Mouse (Mus musculus): ENCODE results near the gene Pdss2.

Pdss2 gene

DNA sequence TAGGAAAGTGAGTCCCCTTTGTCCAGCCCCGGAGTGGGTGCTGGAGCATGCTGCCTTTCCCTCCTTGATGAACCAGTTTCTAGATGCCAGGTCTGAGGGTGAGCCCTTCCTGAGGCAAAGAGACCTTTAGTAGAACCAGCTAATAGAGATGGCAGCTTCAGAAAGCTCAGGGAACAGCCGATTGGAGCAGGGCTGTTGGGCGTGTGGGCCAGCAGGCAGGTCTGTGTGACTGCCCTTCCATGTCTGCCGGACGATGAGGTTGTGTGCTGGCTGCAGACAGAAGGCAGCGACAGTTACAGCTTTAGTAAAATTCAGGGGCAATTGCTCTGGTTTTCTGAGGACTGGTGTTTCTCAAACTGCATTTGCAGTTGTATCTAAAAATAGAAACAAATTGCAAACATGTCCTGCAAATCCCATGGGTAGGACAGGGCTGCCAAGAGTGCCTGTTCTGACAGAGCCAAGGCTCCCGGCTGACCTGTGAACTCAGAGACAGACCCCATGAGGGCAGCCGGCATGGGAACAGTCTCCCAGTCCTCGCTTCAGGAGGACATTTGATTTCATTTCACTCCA, 262.2 kb downstream of the Pdss2 start:
- DNase-seq (ENCODE audit: low spot score): no peak

DNA sequence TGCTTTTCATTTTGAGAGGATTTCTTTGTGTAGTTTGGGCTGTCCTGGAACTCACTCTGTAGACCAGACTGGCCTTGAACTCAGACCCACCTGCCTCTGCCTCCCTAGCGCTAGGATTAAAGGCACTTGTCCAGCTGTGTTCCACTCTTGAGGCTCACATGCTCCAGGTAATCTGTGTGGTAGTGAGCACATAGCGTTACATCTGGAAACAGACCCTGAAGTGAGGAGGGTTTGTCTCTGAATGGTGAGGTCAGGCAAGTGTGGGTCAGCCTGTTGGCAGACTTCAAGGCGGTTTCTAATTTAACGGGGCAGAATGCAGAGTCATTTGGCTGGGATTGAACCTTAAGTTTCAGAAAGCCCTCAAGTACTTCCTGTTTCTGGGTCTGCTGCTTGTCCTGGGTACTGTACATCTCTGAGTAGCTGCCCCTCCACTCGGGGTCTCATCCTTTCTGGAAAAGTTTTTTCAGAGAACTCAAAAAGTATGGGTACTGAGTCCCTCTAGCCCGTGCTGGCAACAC, 264.5 kb downstream of the Pdss2 start:
- no peak for DNase-seq (ENCODE audit: low spot score)

DNA sequence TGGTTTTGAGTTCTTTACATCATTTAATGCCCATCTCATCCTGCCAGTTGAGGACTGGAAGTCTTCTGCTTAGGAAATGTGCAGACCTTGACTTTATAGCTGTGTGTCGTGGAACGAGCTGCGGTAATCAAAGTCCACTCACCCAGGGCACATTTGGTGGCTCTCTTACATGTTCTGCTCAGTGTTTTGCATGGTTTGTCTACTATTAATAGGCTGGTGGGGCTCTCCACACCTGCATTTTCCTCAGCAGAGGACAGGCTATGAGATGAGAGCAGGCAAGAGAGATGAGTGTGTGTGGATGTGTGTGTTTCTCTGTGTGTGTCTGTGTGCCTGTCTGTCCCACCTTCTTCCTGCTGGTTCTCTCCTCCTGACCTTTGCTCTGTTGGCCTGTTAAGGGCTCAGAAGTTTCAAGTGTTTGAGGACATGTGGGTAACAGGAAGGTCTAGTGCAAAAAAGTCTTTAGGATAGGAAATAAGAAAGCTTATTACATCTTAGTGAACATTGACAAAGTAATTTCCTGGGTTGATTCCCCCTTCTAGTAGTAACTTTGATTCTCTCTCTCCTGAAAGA, 266.2 kb downstream of the Pdss2 start:
- DNase-seq (ENCODE audit: low spot score): no peak

DNA sequence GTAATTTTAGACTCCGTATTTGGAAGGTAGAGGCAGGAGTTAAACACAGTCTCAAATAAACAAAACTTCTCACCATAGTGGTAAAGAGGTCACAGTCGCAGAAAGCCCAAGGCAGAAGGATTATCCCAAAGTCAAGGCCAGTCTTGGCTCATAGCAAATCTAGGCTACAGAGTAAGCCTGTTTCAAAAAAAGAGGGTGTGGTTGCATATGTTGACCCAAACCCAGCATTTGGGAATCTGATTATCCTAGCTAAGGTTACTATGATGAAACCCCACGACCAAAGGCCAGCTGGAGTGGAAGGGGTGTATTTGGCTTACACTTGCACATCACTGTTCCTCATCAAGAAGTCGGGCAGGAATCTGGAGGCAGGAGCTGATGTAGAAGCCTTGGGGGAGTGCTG, 267.0 kb downstream of the Pdss2 start:
- DNase-seq (ENCODE audit: low spot score): no peak

DNA sequence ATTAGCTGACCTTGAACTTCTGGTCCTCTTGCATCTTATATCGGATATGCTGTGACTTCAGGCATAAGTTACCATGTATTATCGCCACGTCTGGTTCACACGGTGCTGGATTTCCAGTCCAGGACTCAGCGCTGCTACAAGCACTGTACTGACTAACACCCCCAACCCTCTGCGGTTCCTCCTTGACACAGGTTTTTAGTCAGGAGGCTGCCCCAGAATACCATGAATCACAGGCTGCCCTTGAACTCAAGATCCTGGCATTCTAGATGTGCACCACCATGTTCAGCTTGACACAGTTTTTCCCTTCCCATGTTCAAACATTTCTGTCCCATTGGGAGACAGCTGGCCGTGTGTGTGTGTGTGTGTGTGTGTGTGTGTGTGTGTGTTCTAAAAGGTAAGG, 267.9 kb downstream of the Pdss2 start:
- no peak for DNase-seq (ENCODE audit: low spot score)

DNA sequence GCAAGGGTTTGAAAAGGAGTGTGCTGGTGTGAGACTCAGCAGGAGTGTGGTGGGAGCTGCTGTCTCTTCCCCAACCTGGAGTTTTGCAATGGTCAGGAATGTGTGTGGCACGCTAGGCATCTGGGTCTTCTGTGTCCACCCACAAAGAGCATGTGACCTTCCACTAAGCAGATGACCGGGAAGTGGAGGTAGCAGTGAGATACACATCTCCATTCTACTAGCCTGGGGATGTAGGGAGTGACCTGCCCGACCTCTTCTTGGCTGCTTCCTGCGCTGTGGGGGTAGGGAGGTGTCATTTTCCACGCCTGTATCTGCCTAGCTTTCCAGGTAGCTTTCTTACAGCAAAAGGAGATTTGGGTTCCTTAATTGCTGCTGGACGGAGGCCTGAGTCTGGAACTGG, 268.3 kb downstream of the Pdss2 start:
- DNase-seq (ENCODE audit: low spot score): no peak

DNA sequence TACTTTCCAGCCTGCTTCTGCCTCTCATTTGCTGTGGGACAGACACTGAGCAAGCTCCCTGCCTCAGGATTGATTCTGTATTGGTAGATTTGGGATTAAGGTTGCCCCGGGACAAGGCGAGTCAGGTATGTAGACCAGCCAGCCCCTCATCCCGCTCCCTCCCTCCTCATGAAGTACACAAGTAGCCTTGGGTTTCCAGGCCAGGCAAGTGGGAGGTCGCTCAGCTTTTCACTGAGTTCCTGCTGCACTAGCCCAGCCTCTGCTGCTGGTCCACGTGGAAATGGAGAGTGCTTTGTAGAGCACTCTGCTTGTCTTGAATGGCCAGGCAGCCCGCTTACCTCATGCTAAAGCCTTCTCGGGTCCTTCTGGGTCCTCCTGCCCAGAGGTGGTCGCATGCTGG, 268.7 kb downstream of the Pdss2 start:
- no peak for DNase-seq (ENCODE audit: low spot score)

DNA sequence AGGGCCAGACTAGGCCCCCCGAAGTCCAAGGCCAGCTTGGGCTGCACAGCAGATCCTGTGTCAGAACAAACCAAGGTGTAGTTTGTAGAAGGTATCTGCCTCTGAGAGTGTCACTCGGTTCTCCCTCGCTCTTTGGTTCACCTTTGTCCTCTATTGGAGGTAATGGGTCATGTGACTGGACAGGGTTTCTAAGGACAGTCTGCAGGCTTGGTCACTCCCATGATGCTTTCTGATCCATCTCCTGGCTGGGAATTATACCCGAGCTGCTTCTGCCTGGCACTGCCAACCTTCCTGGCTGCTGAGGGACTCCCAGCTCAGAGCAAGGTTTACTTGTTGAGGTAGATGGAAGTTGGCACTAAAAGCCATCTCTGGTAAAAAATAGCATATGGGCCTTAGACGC, 269.6 kb downstream of the Pdss2 start:
- no peak for DNase-seq (ENCODE audit: low spot score)

DNA sequence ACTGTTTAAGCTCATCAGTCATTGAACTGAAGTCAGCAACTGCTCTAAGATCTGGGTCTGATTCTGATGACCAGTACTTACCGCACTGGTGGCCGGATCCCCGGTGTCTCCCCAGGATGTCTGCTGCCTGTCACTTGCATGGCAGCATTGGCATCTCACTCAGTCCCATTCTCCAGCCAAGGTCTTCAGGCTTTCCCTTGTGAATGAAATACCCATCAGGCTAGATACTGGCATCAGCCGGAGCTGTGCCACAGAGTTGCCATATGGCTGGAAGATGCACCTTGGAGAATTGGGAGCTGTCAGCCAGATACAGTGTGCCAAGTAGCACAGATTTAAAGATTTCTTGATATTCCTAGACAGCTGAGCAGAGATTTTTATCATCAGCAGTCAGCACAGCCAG, 281.3 kb downstream of the Pdss2 start:
- DNase-seq (ENCODE audit: low spot score): no peak

DNA sequence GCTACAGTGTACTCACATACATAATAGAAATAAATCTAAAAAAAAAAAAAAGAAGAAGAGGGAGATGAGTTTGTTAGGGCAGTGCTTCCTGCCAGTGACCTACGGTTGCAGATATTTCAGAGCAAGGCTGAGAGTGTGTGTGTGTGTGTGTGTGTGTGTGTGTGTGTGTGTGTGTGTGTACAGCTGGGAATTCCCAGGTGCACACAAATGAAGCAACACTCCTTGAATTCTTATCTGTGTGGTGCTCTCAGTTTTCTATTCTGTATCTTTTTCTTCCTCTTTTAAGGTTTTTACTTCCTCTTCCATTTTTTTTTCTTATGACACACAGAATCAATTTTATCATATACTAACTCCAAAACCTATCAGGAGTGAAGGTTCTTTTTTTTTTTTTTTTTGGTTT, 283.0 kb downstream of the Pdss2 start:
- DNase-seq (ENCODE audit: low spot score): no peak

DNA sequence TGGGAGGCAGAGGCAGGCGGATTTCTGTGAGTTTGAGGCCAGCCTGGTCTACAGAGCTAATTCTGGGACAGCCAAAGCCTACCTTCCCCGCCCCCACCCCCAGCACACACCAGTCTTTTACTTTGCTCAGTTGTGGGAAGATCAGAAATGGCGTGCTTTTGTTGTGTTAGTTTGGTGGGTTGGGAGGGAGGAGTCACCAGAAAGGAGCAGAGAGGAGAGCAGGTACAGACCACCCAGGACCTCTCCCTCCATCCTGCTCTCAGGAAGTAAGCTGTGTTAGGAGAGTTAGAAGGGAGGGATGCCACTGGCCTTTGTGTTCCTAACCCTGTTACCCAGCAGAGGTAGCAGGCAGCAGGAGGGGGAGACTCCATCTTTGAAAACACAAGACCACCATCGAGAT, 285.8 kb downstream of the Pdss2 start:
- DNase-seq (ENCODE audit: low spot score): no peak

DNA sequence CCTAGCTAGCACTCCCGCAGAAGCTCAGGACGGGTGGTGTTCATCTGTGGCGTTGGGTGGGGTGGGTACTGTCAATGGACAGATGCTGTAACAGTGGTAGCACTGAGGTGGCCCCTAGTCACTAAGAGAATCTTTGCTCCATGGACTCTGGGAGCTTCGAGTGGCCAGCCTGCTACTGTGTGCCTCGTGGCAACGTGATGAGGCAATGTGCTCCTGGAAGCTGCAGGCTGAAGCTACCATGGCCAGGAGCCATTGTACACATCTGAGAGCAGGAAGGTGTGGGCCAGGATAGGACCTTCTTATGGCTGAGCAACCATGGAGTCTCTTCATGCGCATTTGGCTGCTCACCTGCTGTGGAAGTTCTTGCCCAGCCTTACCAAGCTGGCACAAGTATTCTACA, 287.9 kb downstream of the Pdss2 start:
- no peak for DNase-seq (ENCODE audit: low spot score)

DNA sequence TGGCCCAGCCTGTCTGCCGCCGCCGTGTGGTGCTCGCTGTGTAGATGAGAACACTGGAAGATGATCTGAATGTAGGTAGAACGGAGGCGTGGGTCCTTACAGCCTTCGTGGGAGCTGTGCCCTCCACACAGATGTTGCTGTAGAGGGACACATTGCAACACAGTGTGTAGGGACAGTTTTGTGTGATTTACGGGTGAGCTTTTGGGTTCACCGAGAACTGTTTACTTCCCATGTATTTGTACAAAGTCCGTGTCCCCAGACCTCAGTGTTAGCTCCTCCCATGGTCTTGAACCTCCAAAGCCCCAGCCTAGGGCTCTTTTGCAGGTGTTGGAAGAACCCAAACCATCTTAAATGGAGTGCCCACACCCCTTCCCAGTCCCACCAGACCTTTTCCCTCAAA, 291.7 kb downstream of the Pdss2 start:
- DNase-seq (ENCODE audit: low spot score): no peak

Data from ovary, postnatal 36 days (tissue).